Mouse (Mus musculus) kidney, adult 2 months (tissue): ENCODE data around the gene Kcnq2.

Experiments
- CTCF ChIP-seq: fragments of 200-500 bp; conservative IDR thresholded peaks from 2 replicates; pipeline ENCODE4 v1.5.1; 2011; ENCODE audit warnings: low read depth, mild to moderate bottlenecking, control low read depth, low read length, moderate library complexity, mixed read lengths; ENCODE audit not compliant: insufficient read depth, insufficient read length
- POLR2A ChIP-seq: fragments of 200-500 bp; IDR thresholded peaks from one replicate; pipeline ENCODE4 v1.6.1; 2011; ENCODE audit warnings: low read depth, low read length, control low read depth

DNA sequence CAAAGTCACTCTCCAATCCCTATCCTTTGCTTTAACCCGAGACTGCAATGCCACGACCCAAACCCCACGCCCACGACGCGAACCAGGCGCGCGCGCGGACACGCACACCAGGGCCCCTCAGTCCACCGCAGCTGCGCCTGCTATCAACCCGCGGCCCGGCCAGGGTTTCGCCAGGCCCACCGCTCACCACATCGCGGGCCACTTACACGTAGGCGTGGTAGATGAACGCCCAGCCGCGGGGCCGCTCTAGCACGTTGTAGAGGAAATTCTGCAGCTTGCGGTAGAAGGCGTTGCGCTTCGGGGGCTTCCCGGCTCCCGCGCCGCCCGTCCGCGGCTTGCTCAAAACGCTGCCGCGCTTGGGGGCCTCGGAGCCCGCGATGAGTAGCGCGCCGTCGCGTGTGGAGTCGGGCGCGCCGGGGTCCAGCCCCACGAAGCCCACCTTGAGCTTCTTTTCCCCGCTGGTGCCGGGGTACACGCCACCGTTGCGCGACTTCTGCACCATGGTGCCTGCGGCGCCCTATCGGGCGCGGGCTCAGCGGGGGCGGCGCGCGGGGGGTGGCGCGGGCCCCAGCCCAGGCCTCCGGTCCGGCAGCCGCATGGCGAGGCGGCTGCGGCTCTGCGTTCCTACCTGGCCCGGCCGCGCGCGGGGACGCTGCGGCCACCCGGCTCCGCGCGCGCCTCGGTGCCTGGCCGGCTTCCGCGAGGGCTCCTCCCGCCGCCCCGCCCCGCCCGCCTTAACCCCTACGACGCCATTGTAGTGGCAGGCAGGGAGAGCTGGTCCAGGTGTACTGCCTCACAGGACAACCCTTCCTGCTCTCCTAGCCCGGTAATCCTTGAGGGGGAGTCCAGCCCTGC, at the start of gene Kcnq2:
- TF ChIP-seq CTCF = no peak
- no peak for TF ChIP-seq POLR2A
